Mouse (Mus musculus) thymus, adult 2 months (tissue): Measurements from ENCODE around the gene Tprkb. TPM values are rescaled to one million over a fixed set of nuclear protein-coding genes. Genes with fewer than 3 reads are reported as not detected.
"Not testable (repeated sequence)": the region's sequence is repeated elsewhere in the genome, so short reads cannot be mapped to it uniquely, and the experiment has no call there.

ENCODE experiments used
- DNase-seq: peaks from one replicate; pipeline ENCODE4 v3.0.0; 2021
- H3K27ac ChIP-seq: fragments of 200-500 bp; 2 replicates; pipeline ENCODE4 v1.5.1; 2012; ENCODE audit warnings: low read length, control low read depth; ENCODE audit not compliant: control insufficient read depth, insufficient read depth
- H3K27me3 ChIP-seq: fragments of 200-500 bp; 2 replicates; pipeline ENCODE4 v1.6.1; 2012; ENCODE audit warnings: mild to moderate bottlenecking, low read length, moderate library complexity, mixed read lengths; ENCODE audit not compliant: control insufficient read depth, insufficient read depth
- H3K36me3 ChIP-seq: fragments of 200-500 bp; 2 replicates; pipeline ENCODE4 v1.6.1; 2012; ENCODE audit warnings: mild to moderate bottlenecking, low read length, moderate library complexity; ENCODE audit not compliant: control insufficient read depth, insufficient read depth
- H3K4me1 ChIP-seq: fragments of 200-500 bp; replicated peaks from 2 replicates; pipeline ENCODE4 v1.6.1; 2012; ENCODE audit warnings: low read length; ENCODE audit not compliant: control insufficient read depth, insufficient read depth
- H3K4me3 ChIP-seq: fragments of 200-500 bp; 2 replicates; pipeline ENCODE4 v1.5.1; 2012; ENCODE audit warnings: mild to moderate bottlenecking, low read length, control low read depth, moderate library complexity; ENCODE audit not compliant: control insufficient read depth, insufficient read depth
- CTCF ChIP-seq: fragments of 200-500 bp; IDR thresholded peaks from 2 replicates; pipeline ENCODE4 v1.5.1; 2012; ENCODE audit warnings: mild to moderate bottlenecking, control low read depth, low read length, moderate library complexity, borderline replicate concordance; ENCODE audit not compliant: control insufficient read depth, poor library complexity, insufficient read depth; ENCODE audit errors: extremely low read depth
- POLR2A ChIP-seq: fragments of 200-500 bp; IDR thresholded peaks from 2 replicates; pipeline ENCODE4 v1.6.1; 2012; ENCODE audit warnings: mild to moderate bottlenecking, low read length, control low read depth, moderate library complexity; ENCODE audit not compliant: control insufficient read depth, poor library complexity, insufficient read depth; ENCODE audit errors: extremely low read depth
- WGBS: fragments of 180-500 bp; shearing (Covaris S2); methylation state at CpG from one replicate; pipeline ENCODE4 v1.1.7; 2018; 5-methylcytosine and 5-hydroxymethylcytosine counted together
- polyA plus RNA-seq: library from polyadenylated mRNA; depleted of rRNA; stranded (reverse); fragments of >200 nt; gene quantifications from 2 replicates; pipeline ENCODE4 v1.2.3, GENCODE M21; 2012; rRNA removed

Gene Tprkb
- polyA plus RNA-seq, 1 experiment: 20.6 TPM

GRCm38 (mm10) chr6:85969889-85970288, 58.2 kb downstream of the Tprkb start:
- no peak for DNase-seq
- TF ChIP-seq CTCF (no peak), POLR2A (no peak)
- 65% methylated on average over 2 of the region's 2 CpGs for WGBS
- H3K27ac ChIP-seq: no peak overlapping the region
- H3K4me3 ChIP-seq: no peak overlapping the region
- no peaks in the 10 kb centered on the region for H3K27me3 ChIP-seq
- H3K36me3 ChIP-seq: no peaks in the 10 kb centered on the region
- peaks cover 17% of the 10 kb centered on the region for H3K4me1 ChIP-seq

- no peaks in the 10 kb centered on the region for H3K36me3 ChIP-seq
- 93% methylated on average over 3 of the region's 3 CpGs for WGBS
- H3K4me1 ChIP-seq: 0 out of 2 replicates have a peak, but pooled peaks cover 2% of the 10 kb centered on the region
- no peak overlapping the region for H3K4me3 ChIP-seq
- no peak for DNase-seq
- H3K27me3 ChIP-seq: no peaks in the 10 kb centered on the region
- TF ChIP-seq CTCF (no peak), POLR2A (no peak)
- H3K27ac ChIP-seq: no peak overlapping the region
These were observed 61.0 kb downstream of the Tprkb start for GRCm38 (mm10) chr6:85972699-85973098.

DNA sequence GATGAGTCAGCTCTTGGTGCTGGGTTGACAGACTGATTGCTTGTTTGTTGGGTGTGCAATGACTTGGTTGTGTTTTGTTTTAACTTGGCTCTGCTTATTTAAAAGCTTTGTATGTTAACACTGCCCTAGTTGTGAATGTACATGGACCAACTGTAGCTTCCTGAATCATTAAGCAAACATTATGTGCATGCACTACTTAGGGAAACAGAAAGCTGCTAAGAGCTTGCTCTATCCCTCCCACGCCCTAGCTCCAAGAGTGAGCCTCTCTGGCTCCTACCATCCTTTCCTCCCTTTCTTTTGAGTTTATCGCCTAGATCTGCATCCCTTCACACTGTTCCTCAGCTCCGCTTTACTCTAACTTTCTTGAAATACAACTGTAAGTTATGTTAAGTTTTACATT, 61.7 kb downstream of the Tprkb start:
- H3K4me1 ChIP-seq: 0 out of 2 replicates have a peak, but pooled peaks cover 2% of the 10 kb centered on the region
- H3K27me3 ChIP-seq: no peaks in the 10 kb centered on the region
- DNase-seq: no peak
- H3K27ac ChIP-seq: no peak overlapping the region
- 89% methylated on average over 3 of the region's 3 CpGs for WGBS
- no peak for TF ChIP-seq POLR2A
- no peak overlapping the region for H3K4me3 ChIP-seq
- H3K36me3 ChIP-seq: no peaks in the 10 kb centered on the region

DNA sequence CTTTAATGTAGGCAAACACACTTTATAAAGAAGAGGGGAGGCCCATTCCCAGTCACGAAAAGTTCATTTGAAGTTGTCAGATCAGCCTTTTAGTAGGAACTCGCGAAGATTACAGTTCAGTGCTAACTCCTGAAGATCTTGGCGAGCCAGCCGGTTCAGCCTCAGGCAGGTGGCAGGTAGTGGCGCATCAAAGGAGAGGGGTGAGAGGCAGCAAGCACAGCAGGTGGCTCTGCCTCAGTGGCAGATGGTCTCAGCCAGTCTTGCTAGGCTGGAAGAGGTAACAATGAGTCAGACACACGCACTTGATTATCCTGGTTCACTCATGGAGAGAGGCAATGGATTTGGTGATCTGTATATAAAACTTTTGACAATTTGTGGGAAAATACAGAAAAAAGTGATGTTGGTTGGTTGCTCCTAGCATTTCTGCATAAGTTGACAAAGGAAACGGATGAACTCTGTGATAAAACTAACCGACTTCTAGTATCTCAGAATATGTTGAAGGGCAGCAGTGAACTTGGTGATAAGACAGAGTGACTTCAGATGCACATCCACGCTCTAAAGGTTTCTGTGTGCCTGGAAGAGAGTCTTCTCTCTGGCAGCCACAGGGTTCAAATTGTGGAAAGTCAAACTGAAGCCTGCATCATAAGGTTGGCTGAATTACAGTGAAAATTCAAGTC, 63.4 kb downstream of the Tprkb start:
- H3K27ac ChIP-seq: no peak overlapping the region
- TF ChIP-seq POLR2A (no peak), CTCF (no peak)
- no peaks in the 10 kb centered on the region for H3K36me3 ChIP-seq
- H3K27me3 ChIP-seq: no peaks in the 10 kb centered on the region
- DNase-seq: no peak
- H3K4me3 ChIP-seq: no peak overlapping the region
- 70% methylated on average over 10 of the region's 10 CpGs for WGBS
- H3K4me1 ChIP-seq: 0 out of 2 replicates have a peak, but pooled peaks cover 2% of the 10 kb centered on the region

DNA sequence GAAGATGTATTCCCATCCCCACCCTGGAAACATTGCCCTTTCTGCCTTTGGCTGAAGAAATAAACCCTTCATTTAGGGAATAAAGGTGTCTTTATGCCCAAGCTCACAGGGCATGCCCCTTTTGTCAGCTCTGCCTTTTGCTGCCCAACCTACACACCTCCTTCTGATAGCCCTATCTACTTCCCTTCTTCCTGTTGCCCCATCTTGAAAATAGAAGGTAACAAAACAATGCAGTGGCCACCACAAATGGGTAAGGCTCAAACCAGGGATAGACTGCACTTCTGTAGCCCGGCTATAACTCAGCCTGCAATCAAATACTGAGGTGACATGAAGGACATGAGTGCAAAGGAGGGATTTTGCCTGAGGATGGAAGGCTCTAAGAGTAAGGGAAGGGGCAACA, 64.1 kb downstream of the Tprkb start:
- Histone ChIP-seq H3K36me3 (no peaks in the 10 kb centered on the region), H3K27ac (no peak overlapping the region), H3K4me3 (no peak overlapping the region), H3K4me1 (0 out of 2 replicates have a peak, but pooled peaks cover 2% of the 10 kb centered on the region), H3K27me3 (no peaks in the 10 kb centered on the region)
- 91% methylated on average over 1 of the region's 1 CpGs for WGBS
- no peak for DNase-seq
- TF ChIP-seq CTCF (no peak), POLR2A (no peak)

DNA sequence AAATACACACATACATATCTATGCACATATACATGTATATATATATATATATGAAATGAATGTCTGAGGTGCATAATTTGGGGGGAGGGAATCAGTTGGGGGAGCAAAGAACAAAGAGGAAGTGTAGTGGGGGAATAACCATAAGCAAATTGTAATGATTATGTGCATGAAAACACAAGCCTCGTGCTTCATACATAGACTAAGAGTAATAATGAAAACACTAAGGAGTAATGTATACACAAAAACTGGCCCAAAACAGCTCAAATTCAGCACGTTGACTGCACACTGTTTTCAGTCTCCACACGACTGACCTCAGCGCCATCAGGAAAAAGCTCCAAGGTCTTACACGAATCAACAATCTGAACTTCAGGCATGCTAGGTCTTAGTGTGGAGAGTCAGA, 64.6 kb downstream of the Tprkb start:
- TF ChIP-seq CTCF (no peak), POLR2A (no peak)
- no peaks in the 10 kb centered on the region for H3K27me3 ChIP-seq
- no peaks in the 10 kb centered on the region for H3K36me3 ChIP-seq
- no peak for DNase-seq
- 0 out of 2 replicates have a peak, but pooled peaks cover 2% of the 10 kb centered on the region for H3K4me1 ChIP-seq
- no peak overlapping the region for H3K27ac ChIP-seq
- H3K4me3 ChIP-seq: no peak overlapping the region
- WGBS: 89% methylated on average over 5 of the region's 5 CpGs

DNA sequence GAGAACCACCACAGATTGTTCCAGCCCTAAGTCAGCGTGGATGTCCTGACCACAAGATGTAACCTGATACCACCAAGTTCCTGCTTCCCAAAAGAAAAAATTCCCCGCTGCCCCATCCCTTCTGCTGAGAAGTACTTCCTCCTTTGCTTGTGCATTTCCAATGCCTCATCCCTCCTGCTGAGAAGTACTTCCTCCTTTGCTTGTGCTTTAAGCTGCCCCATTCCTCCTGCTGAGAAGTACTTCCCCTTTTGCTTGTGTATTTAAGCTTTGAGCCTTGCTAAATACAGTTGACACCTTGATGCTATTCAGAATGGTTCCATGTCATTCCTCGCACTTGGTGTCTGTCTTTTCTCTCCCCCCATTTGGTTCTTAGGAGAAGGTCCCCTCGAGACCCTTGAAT, 67.1 kb downstream of the Tprkb start:
- H3K27ac ChIP-seq, H3K4me1 ChIP-seq, H3K4me3 ChIP-seq, DNase-seq, H3K36me3 ChIP-seq, H3K27me3 ChIP-seq: not testable (repeated sequence)
- 90% methylated on average over 4 of the region's 4 CpGs for WGBS

Other genes with a start within 250 kb of the Tprkb start
- gene Nat8f7, start 198.7 kb upstream of the Tprkb start, polyA plus RNA-seq: 0.27 and 0.55 TPM in 2 replicates
- 0.15 TPM in 1 of 2 replicates, not detected in the other for gene Nat8f3, start 146.1 kb upstream of the Tprkb start, polyA plus RNA-seq
- 0.11 and 0.34 TPM in 2 replicates for gene Nat8f6, start 90.9 kb upstream of the Tprkb start, polyA plus RNA-seq
- 0.18 and 0.22 TPM in 2 replicates for gene Nat8f5, start 90.9 kb upstream of the Tprkb start, polyA plus RNA-seq
- 0.33 and 0.35 TPM in 2 replicates for gene Nat8, start 79.8 kb upstream of the Tprkb start, polyA plus RNA-seq
- gene Nat8f2, start 42.7 kb upstream of the Tprkb start, polyA plus RNA-seq: 0.04 and 0.45 TPM in 2 replicates
- 2.9 and 4.1 TPM in 2 replicates for gene Nat8f4, start 7.0 kb upstream of the Tprkb start, polyA plus RNA-seq
- 10.3 and 12.5 TPM in 2 replicates for gene Nat8f1, start 3.8 kb downstream of the Tprkb start, polyA plus RNA-seq
- 60.8 and 65.6 TPM in 2 replicates for gene Dusp11, start 49.8 kb downstream of the Tprkb start, polyA plus RNA-seq
- not detected in 2 replicates for gene Figla, start 104.3 kb downstream of the Tprkb start, polyA plus RNA-seq
- gene Add2, start 116.8 kb downstream of the Tprkb start, polyA plus RNA-seq: 0.08 and 0.31 TPM in 2 replicates